Mouse (Mus musculus) midbrain, embryonic 15.5 days (tissue): ENCODE results near the gene Lrrc43. TPM values are rescaled to one million over a fixed set of nuclear protein-coding genes. Genes with fewer than 3 reads are reported as not detected.
"Not testable (repeated sequence)": the region's sequence is repeated elsewhere in the genome, so short reads cannot be mapped to it uniquely, and the experiment has no call there.

Source experiments
- ATAC-seq: fragments of 200-750 bp; cut with Nextera tagmentation; replicated peaks from 2 replicates; pipeline ENCODE4 v1.8.0; 2017; ENCODE audit warnings: moderate TSS enrichment
- H3K27ac ChIP-seq: fragments of 300-500 bp; sonication (generic); 2 replicates; pipeline ENCODE4 v1.5.1; 2015; ENCODE audit warnings: mild to moderate bottlenecking, inconsistent platforms
- H3K27me3 ChIP-seq: fragments of 300-500 bp; sonication (generic); replicated peaks from 2 replicates; pipeline ENCODE4 v1.6.1; 2015; ENCODE audit warnings: inconsistent platforms
- H3K36me3 ChIP-seq: fragments of 300-500 bp; sonication (generic); replicated peaks from 2 replicates; pipeline ENCODE4 v1.6.1; 2015; ENCODE audit warnings: inconsistent platforms
- H3K4me1 ChIP-seq: fragments of 300-500 bp; sonication (generic); 2 replicates; pipeline ENCODE4 v1.6.1; 2015; ENCODE audit warnings: inconsistent platforms
- H3K4me2 ChIP-seq: fragments of 300-500 bp; sonication (generic); 2 replicates; pipeline ENCODE4 v1.6.1; 2015; ENCODE audit warnings: inconsistent platforms, mild to moderate bottlenecking, moderate library complexity
- H3K4me3 ChIP-seq: fragments of 300-500 bp; sonication (generic); 2 replicates; pipeline ENCODE4 v1.5.1; 2015; ENCODE audit warnings: mild to moderate bottlenecking, inconsistent platforms
- H3K9ac ChIP-seq: fragments of 300-500 bp; sonication (generic); 2 replicates; pipeline ENCODE4 v1.6.1; 2015; ENCODE audit warnings: mild to moderate bottlenecking, inconsistent platforms
- H3K9me3 ChIP-seq: fragments of 300-500 bp; sonication (generic); 2 replicates; pipeline ENCODE4 v1.6.1; 2016; ENCODE audit warnings: inconsistent platforms
- WGBS: fragments of 180-500 bp; shearing (Covaris S2); methylation state at CpG from one replicate; pipeline ENCODE4 v1.1.7; 2015; ENCODE audit warnings: mixed read lengths; 5-methylcytosine and 5-hydroxymethylcytosine counted together
- polyA plus RNA-seq: library from polyadenylated mRNA; unstranded; fragments of >200 nt; fragmentation: Nextera tagmentation; extraction: Ambion mirVana; gene quantifications from 2 replicates; pipeline ENCODE4 v1.2.1, GENCODE M21; 2015

The Lrrc43 gene
- polyA plus RNA-seq, 1 experiment from 2014 or later = 0.89 TPM

DNA sequence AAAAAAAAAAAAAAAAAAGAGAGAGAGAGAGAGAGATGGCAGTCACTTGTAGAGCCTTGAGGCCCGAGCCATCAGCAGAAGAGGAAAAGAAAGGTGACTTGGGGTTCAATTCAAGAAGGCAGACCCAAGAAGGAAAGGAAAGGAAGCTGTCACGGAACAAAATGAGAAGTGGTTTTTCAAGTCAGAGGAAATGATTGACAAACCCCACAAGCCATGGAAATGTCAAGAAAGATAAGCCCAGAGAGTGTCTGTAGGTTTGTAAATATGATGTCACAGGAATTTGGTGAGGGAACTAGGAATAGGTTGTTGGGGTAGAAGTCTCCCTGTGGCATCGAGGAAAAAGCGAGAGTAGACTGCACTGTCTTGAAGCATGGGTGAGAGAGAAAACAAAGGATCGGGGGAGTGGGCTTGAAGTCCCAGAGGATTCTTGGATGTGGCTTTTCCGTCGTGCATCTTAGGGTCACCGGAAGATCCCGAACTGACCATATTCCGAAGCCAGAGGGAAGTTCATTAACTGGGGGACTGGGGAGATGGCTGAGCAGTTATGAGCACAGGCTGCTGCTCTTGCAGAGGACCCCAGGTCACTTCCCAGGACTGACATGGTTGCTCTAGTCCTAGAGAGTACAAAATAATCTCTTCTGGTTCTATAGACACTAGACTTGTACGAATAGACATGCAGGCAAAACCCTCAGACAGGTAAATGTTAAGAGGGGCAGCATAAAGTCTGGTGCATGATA lies 1.3 kb upstream of the Lrrc43 start:
- WGBS = 85% methylated on average over 11 of the region's 11 CpGs
- ATAC-seq = no peak
- no peak overlapping the region for H3K4me2 ChIP-seq
- no peaks in the 10 kb centered on the region for H3K27me3 ChIP-seq
- peaks cover 5% of the 10 kb centered on the region; the same call in 1 of the 2 replicates for H3K4me1 ChIP-seq
- H3K4me3 ChIP-seq = no peak overlapping the region
- H3K27ac ChIP-seq = no peak overlapping the region
- no peaks in the 10 kb centered on the region for H3K9me3 ChIP-seq
- no peaks in the 10 kb centered on the region for H3K36me3 ChIP-seq
- no peak overlapping the region for H3K9ac ChIP-seq

DNA sequence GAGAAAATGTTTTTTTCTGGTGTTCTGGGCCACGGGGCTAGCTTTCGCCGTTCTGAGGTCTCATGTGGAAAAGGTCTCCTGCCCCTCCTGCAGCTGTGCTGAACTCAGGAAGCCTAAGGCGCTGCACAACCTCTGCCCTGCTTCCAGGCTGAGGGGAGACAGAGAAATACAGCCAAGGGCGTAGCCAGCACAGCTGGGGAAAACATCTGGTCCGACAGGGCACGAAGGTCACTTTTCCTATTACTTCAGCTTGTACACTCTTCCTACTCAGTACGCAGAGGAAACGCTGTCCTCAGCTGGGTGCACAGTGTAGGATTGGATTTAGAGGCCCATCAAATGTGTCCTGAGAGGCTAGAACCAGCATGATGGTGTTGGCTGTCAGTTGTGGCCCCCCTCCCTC lies 830 bp downstream of the Lrrc43 start:
- H3K4me2 ChIP-seq = no peak overlapping the region
- ATAC-seq = no peak
- WGBS = 64% methylated on average over 9 of the region's 9 CpGs

DNA sequence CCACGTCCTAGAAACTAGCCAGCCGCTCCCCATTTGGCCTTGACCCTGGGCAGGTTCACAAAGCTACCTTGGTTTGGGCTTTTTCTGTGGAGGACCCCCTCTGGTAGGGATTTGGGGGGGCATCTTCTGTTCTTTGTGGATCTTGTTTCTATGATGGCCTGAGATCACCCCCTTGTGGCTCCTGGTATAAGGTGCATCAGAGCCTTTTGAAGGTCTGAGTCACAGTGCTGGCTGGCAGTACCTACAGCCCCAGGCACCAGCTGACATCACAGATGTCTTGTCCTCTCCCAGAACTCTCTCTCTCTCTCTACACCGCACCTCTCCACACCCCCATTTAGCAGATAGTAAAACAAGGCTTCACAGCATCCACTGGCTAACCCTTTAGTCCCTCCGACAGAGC lies 10.6 kb downstream of the Lrrc43 start:
- Histone ChIP-seq H3K4me2 (no peak overlapping the region), H3K9me3 (no peaks in the 10 kb centered on the region), H3K27me3 (peaks cover 2% of the 10 kb centered on the region; the same call in 1 of the 2 replicates), H3K36me3 (no peaks in the 10 kb centered on the region), H3K9ac (no peak overlapping the region), H3K4me1 (peaks cover 8% of the 10 kb centered on the region; the same call in 1 of the 2 replicates), H3K4me3 (no peak overlapping the region), H3K27ac (no peak overlapping the region)
- no peak for ATAC-seq
- WGBS = 53% methylated on average over 4 of the region's 4 CpGs

More for the DNA sequence above, 830 bp downstream of the Lrrc43 start:
- no peaks in the 10 kb centered on the region for H3K36me3 ChIP-seq
- no peak overlapping the region for H3K27ac ChIP-seq
- no peak overlapping the region for H3K9ac ChIP-seq
- H3K4me1 ChIP-seq = peaks cover 5% of the 10 kb centered on the region; the same call in 1 of the 2 replicates
- H3K27me3 ChIP-seq = no peaks in the 10 kb centered on the region
- no peak overlapping the region for H3K4me3 ChIP-seq
- H3K9me3 ChIP-seq = no peaks in the 10 kb centered on the region

DNA sequence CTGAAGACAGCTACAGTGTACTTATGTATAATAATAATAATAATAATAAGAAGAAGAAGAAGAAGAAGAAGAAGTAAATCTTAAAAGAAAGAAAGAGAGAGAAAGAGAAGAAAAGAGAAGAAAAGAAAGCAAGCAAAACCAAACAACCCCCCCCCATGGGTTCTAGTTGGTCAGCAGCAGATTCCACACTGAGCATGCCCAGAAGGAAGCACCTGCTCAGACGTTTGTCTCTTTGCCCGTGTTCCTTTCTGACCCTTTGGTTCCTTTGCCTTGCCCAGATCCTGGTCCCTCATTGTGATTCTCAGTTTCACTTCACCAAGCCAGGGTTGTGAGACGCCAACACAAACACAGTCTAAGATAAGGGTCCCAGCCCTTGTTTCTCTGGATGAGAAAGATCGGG lies 12.9 kb downstream of the Lrrc43 start:
- Histone ChIP-seq H3K9me3 (no peaks in the 10 kb centered on the region), H3K4me2 (no peak overlapping the region), H3K27ac (no peak overlapping the region), H3K9ac (no peak overlapping the region), H3K36me3 (no peaks in the 10 kb centered on the region), H3K4me1 (peaks cover 8% of the 10 kb centered on the region; the same call in 1 of the 2 replicates), H3K4me3 (no peak overlapping the region), H3K27me3 (peaks cover 3% of the 10 kb centered on the region; the same call in 1 of the 2 replicates)
- ATAC-seq = no peak
- 85% methylated on average over 4 of the region's 4 CpGs for WGBS

DNA sequence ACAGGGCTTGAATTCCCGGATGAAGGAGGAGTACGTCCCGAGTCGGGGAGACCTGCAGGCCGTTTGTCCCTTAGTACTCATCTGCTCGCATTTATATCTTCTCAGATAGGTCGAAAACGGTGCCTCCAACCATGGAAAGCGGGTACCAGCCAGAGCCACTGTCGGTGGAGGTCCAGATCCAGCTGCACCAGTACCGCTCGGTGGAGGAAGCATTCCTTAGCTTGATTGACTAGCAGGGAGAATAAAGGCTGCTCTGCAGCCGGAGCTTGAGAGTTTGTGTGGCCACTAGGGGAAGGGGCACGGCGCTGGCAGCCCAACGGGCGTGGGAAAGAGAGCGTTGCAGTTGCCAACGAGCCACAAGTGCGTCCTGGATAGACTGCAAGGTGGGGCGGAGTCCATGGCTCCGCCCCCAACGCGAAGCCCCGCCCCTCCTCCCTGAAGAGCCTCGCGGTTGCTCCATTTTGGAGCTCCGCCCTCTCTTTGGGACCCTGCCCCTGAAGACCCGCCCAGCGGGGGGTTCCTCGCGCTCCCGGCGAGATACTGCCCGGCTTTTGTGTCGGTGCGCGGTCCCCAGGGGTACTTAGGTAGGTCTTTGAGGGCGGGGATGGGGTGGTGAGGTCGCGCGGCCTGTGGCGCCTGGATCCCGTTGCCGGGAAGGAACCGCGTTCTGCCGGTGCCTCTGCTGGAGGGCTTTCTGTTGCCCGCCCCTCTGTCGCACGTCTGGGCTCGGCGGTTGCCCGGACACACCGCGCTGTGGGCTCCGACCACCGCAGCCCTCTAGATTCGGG lies 19.0 kb downstream of the Lrrc43 start:
- 1% methylated on average over 59 of the region's 59 CpGs for WGBS

DNA sequence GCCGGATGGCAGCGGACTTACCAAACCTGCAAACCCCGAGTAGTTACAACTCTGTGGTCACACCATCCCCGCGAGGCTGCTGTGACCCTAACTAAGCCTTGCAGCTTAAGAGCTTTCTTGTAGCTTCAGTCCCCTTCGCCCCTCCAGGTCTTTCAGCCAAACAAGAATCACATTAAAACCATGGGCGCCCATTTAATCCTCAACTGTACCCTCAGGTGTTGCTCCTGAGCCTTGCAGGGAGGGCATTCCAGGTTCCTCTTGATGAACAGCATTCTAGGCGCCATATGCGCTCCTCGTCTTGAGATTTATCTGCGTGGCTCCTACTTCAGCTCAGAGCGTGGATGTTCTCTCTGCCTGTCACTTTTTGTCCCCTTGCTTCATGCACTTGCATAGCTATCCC lies 19.8 kb downstream of the Lrrc43 start:
- no peak; the same call in 1 of the 2 replicates for ATAC-seq
- Histone ChIP-seq H3K4me2 (peak overlapping the region; percentile 66), H3K9ac (peak overlapping the region; percentile 56), H3K4me1 (peaks cover 14% of the 10 kb centered on the region), H3K27ac (no peak overlapping the region), H3K27me3 (peaks cover 7% of the 10 kb centered on the region; the same call in 1 of the 2 replicates), H3K36me3 (0 out of 2 replicates have a peak, but pooled peaks cover 11% of the 10 kb centered on the region), H3K9me3 (no peaks in the 10 kb centered on the region), H3K4me3 (peak overlapping the region; percentile 68)
- WGBS = 7% methylated on average over 12 of the region's 12 CpGs

More for the DNA sequence above, 19.0 kb downstream of the Lrrc43 start:
- peak overlapping the region; percentile 68 for H3K4me3 ChIP-seq
- H3K27ac ChIP-seq = no peak overlapping the region
- H3K9me3 ChIP-seq = no peaks in the 10 kb centered on the region
- H3K9ac ChIP-seq = peak overlapping the region; percentile 56
- peaks cover 7% of the 10 kb centered on the region; the same call in 1 of the 2 replicates for H3K27me3 ChIP-seq
- 0 out of 2 replicates have a peak, but pooled peaks cover 6% of the 10 kb centered on the region for H3K36me3 ChIP-seq
- peak overlapping the region; percentile 66 for H3K4me2 ChIP-seq
- peak; percentile 93 for ATAC-seq
- peaks cover 14% of the 10 kb centered on the region for H3K4me1 ChIP-seq

DNA sequence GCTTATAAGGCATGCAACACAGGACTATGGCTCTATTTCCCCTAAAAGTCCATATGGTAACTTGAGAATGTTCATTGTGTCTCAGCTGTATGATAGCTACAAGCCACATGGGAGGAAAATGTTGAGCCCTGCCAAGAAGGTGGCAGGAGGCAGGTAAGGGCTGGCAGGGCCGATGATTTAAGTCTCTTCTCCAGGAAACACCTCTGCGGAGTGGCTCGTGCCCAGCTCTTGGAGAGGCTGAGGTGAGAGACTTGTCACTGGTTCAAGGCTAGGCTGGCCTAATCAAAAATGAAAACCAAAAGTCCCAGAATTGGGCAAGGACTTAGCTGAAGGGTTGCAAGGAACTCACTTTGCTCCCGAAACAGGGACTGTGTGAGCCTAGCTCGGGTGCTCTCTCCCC lies 21.1 kb downstream of the Lrrc43 start, which contains the start of gene B3gnt4:
Gene B3gnt4, plus strand, starts transcription at position 301 of the 400 bp plus-strand sequence.
- no peak for ATAC-seq
- peaks cover 14% of the 10 kb centered on the region for H3K4me1 ChIP-seq
- no peak within 1 kb of the TSS for H3K4me3 ChIP-seq
- no peaks in the 10 kb centered on the region for H3K9me3 ChIP-seq
- peaks cover 13% of the 10 kb centered on the region; the same call in 1 of the 2 replicates for H3K36me3 ChIP-seq
- WGBS = 87% methylated on average over 5 of the region's 5 CpGs
- H3K4me2 ChIP-seq = peak within 1 kb of the TSS; percentile 66
- H3K27me3 ChIP-seq = peaks cover 7% of the 10 kb centered on the region; the same call in 1 of the 2 replicates
- no peak within 1 kb of the TSS for H3K9ac ChIP-seq
- H3K27ac ChIP-seq = no peak within 1 kb of the TSS

DNA sequence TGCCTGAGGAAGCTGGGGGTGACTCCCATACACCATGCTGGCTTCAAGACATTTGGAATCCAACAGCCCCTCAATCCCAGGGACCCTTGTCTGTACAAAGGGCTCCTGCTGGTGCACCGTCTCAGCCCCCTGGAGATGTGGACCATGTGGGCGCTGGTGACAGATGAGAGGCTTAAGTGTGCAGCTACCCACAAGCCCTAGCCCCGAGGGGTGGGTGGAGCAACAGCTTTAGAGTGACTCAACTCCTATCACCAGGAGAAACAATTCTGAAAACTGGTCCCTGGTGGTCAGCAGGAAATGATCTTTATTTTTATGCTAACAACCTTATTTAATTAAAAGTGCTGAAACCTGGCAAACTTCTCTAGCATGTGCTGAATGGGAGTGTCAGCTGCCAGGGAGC lies 22.3 kb downstream of the Lrrc43 start:
- H3K4me1 ChIP-seq = peaks cover 14% of the 10 kb centered on the region
- H3K9me3 ChIP-seq, H3K9ac ChIP-seq, H3K27ac ChIP-seq, ATAC-seq, H3K4me3 ChIP-seq, H3K4me2 ChIP-seq, H3K27me3 ChIP-seq: not testable (repeated sequence)
- WGBS = 72% methylated on average over 3 of the region's 3 CpGs
- H3K36me3 ChIP-seq = peaks cover 23% of the 10 kb centered on the region

DNA sequence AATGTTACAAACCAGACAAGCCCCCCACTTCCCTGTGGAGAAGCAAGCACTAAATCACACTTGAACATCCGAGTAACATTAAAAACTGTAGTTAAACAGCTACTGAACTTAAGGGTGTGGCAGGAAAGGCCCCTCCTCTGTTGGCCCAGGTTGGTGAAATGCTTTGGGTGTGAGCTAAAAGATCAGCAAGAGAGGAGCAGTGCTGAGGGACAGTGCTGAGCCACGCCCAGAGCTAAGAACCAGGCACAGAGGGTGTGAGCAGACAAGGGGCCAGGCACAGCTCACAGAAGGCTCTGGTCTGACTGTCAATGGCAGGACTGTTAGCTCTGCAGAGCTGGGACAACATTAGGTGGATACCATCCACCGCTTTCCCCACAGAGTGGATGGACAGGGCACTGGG lies 23.0 kb downstream of the Lrrc43 start:
- no peak overlapping the region for H3K9ac ChIP-seq
- peaks cover 14% of the 10 kb centered on the region for H3K4me1 ChIP-seq
- WGBS = 83% methylated on average over 3 of the region's 3 CpGs
- peaks cover 5% of the 10 kb centered on the region; the same call in 1 of the 2 replicates for H3K27me3 ChIP-seq
- no peak overlapping the region for H3K4me2 ChIP-seq
- H3K9me3 ChIP-seq = no peaks in the 10 kb centered on the region
- H3K4me3 ChIP-seq = no peak overlapping the region
- ATAC-seq = no peak
- H3K27ac ChIP-seq = no peak overlapping the region
- H3K36me3 ChIP-seq = peaks cover 25% of the 10 kb centered on the region

DNA sequence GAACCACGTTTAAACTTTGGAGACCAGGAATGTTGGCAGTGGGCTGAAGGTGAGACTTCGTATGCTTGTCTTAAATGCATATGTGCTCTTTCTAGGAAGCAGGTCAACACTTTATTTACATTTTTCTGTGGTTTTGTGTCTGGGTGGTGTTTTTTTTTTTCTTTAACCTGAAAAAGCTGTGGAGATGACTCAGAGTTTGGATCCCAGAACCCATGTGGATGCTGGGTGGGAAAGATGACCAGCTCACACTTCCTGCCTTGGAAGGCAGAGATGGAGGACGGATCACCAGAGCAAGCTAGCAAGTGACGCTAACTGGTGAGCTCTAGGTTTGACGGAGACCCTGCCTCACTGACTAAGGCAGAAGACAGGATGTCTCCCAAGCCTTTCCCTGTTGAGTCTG lies 25.8 kb downstream of the Lrrc43 start:
- Histone ChIP-seq H3K4me2 (no peak overlapping the region), H3K27ac (no peak overlapping the region), H3K27me3 (no peaks in the 10 kb centered on the region), H3K4me1 (no peaks in the 10 kb centered on the region), H3K9me3 (no peaks in the 10 kb centered on the region), H3K9ac (no peak overlapping the region), H3K36me3 (peaks cover 31% of the 10 kb centered on the region), H3K4me3 (no peak overlapping the region)
- WGBS = 96% methylated on average over 5 of the region's 5 CpGs
- no peak for ATAC-seq

DNA sequence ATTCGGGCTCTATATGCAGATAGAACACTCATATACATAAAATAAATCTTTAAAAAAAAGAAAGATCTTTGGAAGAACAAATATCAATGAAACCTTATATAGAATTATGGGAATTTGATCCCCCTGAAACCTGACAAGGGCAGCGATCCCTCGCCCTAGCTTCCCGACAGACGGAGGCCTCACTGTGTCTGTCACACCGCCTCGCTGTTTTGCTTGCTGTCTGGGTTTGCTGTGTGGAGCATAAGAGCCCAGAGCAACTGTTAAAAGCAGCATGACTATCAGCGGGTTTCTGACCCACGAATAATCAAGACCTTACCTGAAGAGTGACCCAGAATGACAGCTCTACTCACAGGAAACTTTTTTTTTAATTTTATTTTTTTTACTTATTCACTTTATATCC lies 31.6 kb downstream of the Lrrc43 start:
- Histone ChIP-seq H3K4me3 (no peak overlapping the region), H3K9me3 (no peaks in the 10 kb centered on the region), H3K36me3 (peaks cover 14% of the 10 kb centered on the region), H3K27me3 (no peaks in the 10 kb centered on the region), H3K4me2 (no peak overlapping the region), H3K27ac (no peak overlapping the region), H3K4me1 (peaks cover 23% of the 10 kb centered on the region), H3K9ac (no peak overlapping the region)
- ATAC-seq = no peak
- WGBS = 89% methylated on average over 9 of the region's 9 CpGs

DNA sequence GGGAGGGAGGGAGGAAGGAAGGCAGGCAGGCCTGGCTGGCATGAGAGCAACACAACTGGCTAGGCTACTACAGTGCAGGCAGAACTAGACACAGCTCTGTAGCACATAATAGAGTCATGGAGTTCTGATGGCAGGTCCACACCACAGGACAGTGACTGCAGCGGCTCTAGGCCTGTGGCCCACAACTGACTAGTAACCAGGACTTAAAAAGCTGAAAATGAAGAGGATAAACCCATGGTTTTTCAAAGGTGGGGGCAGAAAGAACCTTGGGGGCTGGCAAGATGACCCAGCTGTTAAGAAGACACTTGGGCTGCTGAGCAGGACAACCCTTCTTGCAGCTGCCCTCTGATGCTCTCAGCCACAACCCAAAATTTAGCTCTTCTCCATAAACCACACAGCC lies 32.5 kb downstream of the Lrrc43 start:
- peaks cover 7% of the 10 kb centered on the region; the same call in 1 of the 2 replicates for H3K36me3 ChIP-seq
- H3K9ac ChIP-seq = no peak overlapping the region
- ATAC-seq = no peak
- H3K4me1 ChIP-seq = peaks cover 23% of the 10 kb centered on the region
- 82% methylated on average over 1 of the region's 1 CpGs for WGBS
- no peak overlapping the region for H3K27ac ChIP-seq
- no peaks in the 10 kb centered on the region for H3K9me3 ChIP-seq
- no peak overlapping the region for H3K4me2 ChIP-seq
- no peaks in the 10 kb centered on the region for H3K27me3 ChIP-seq
- H3K4me3 ChIP-seq = no peak overlapping the region
